10 mouse cellular contexts compared by ENCODE assay signal in the genomic region with DNA sequence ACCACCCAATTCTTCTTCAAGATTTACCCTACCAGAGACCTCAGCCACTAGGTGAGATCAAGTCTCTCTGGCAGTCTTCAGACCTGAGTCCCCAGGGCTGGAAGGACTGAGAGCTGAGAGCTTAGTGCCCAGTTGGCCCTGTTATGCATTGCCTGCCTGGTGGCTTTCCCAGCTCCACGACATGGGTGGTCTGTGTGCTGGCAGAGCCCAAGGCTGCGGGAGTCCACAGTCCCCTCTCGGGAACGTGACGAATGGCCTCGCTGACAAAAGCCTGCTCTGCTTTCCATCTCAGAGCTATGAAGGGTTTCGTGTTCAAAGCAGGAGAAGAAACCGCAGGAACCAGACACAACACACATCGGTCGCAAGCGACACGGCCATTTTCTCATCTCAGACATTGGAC.
DNase-seq lines count a peak whose midpoint lies in the region; ATAC-seq lines count a peak whose summit lies in the region.
"Had no signal": no experiment of that assay in that cellular context is flagged by ENCODE, and none has a peak within 500 bp of the region (broad histone marks: within the 10 kb centered on the region; RNA-seq: fewer than 3 reads in every experiment).

No protein-coding gene starts in this region.

- no peak overlapping the region for H3K27ac ChIP-seq in limb, embryonic 11.5 days (replicated peaks; ENCODE audit: low read depth, low read length)
- peak overlapping the region; percentile 32; the same call in 1 of the 2 replicates for H3K27ac ChIP-seq in stomach, embryonic 16.5 days (ENCODE audit: low read length)
- H3K27ac ChIP-seq: liver, embryonic 14.5 days had no signal

- no peaks in the 10 kb centered on the region for H3K36me3 ChIP-seq in limb, embryonic 11.5 days (ENCODE audit: control insufficient read depth, insufficient read depth, low read length)
- no peaks in the 10 kb centered on the region for H3K36me3 ChIP-seq in stomach, embryonic 16.5 days (ENCODE audit: control insufficient read depth, insufficient read depth, low read length)

- intact Hi-C loops in heart, postnatal 25 days (cut with DNase I) = no loop called here

- no peaks in the 10 kb centered on the region for H3K27me3 ChIP-seq in limb, embryonic 11.5 days (ENCODE audit: control insufficient read depth, insufficient read depth, low read length)
- H3K27me3 ChIP-seq in stomach, embryonic 16.5 days (ENCODE audit: control insufficient read depth, insufficient read depth, low read length) = no peaks in the 10 kb centered on the region

- 12% methylated on average over 12 of the region's 12 CpGs for WGBS in limb, embryonic 11.5 days
- WGBS in stomach, embryonic 16.5 days = 23% methylated on average over 12 of the region's 12 CpGs

- peak; percentile 68; the same call in 1 of the 2 replicates for ATAC-seq in limb, embryonic 11.5 days (ENCODE audit: insufficient number of reproducible peaks, low FRiP score, low TSS enrichment, low read depth)
- ATAC-seq in stomach, embryonic 16.5 days (ENCODE audit: insufficient read depth, low FRiP score) = peak; percentile 66; the same call in 1 of the 2 replicates
- no peak for ATAC-seq in megakaryocyte, adult 5-6 weeks (ENCODE audit: poor library complexity, severe bottlenecking)
- ATAC-seq: CD4-positive, CD25-positive, alpha-beta regulatory T cell, adult 4 months had no signal

- no peak overlapping the region for H3K9ac ChIP-seq in limb, embryonic 11.5 days (ENCODE audit: low read length)
- H3K9ac ChIP-seq in stomach, embryonic 16.5 days (ENCODE audit: low read length) = no peak overlapping the region
- H3K9ac ChIP-seq: liver, embryonic 14.5 days had no signal

- DNase-seq in heart, adult 11 months = peak; percentile 75
- DNase-seq in heart, postnatal 25 days (ENCODE audit: low spot score) = no peak
- peak; percentile 43 for DNase-seq in lung, postnatal 10 days
- no peak for DNase-seq in lung, postnatal 14 days
- peak; percentile 74 for DNase-seq in limb, embryonic 11.5 days (ENCODE audit: low spot score)
- no peak for DNase-seq in gastrocnemius, postnatal 4 days (ENCODE audit: low spot score in 2 of 2)

- no peaks in the 10 kb centered on the region for H3K9me3 ChIP-seq in limb, embryonic 11.5 days (ENCODE audit: control insufficient read depth, low read length)
- H3K9me3 ChIP-seq in stomach, embryonic 16.5 days (replicated peaks; ENCODE audit: control insufficient read depth, low read length) = no peaks in the 10 kb centered on the region; the same call in 1 of the 2 replicates

- 0 out of 2 replicates have a peak, but pooled peaks cover 3% of the 10 kb centered on the region for H3K4me1 ChIP-seq in limb, embryonic 11.5 days (ENCODE audit: control insufficient read depth, insufficient read depth, low read length)
- H3K4me1 ChIP-seq in stomach, embryonic 16.5 days (ENCODE audit: control insufficient read depth, insufficient read depth, low read length) = no peaks in the 10 kb centered on the region

- H3K4me2 ChIP-seq in limb, embryonic 11.5 days (ENCODE audit: low read depth, severe bottlenecking) = no peak overlapping the region
- H3K4me2 ChIP-seq in stomach, embryonic 16.5 days (ENCODE audit: low read depth, low read length) = no peak overlapping the region

- H3K4me3 ChIP-seq in limb, embryonic 11.5 days (ENCODE audit: low read depth, low read length) = no peak overlapping the region
- no peak overlapping the region for H3K4me3 ChIP-seq in stomach, embryonic 16.5 days (replicated peaks; ENCODE audit: low read length)

Comparison
In these comparisons a context has a peak if more than half of its experiments do, and no peak if none do; other contexts are left out.
1. DNase-seq: peak in heart, adult 11 months (single experiment), lung, postnatal 10 days (single experiment) and limb, embryonic 11.5 days (single experiment); none in heart, postnatal 25 days (single experiment), lung, postnatal 14 days (single experiment) and gastrocnemius, postnatal 4 days (0 of 2).